Mouse (Mus musculus): ENCODE data around the gene Serpina16. TPM values are rescaled to one million over a fixed set of nuclear protein-coding genes. Genes with fewer than 3 reads are reported as not detected.

The Serpina16 gene
- polyA plus RNA-seq (2014; fragmentation: Nextera tagmentation; extraction: Ambion mirVana): not detected in 2 replicates

GRCm38 (mm10) chr12:103676039-103676438 is at the start of gene Serpina16:
Gene Serpina16, minus strand, starts transcription at chr12:103676139.
- ATAC-seq (ENCODE audit: low FRiP score) (no peak), DNase-seq (ENCODE audit: low spot score) (no peak)
- no peaks in the 10 kb centered on the region for H3K4me1 ChIP-seq (replicated peaks; ENCODE audit: control insufficient read depth, insufficient read depth, low read length)
- no peak within 1 kb of the TSS for H3K27ac ChIP-seq
- no peak within 1 kb of the TSS for H3K4me2 ChIP-seq (replicated peaks)
- no peak within 1 kb of the TSS for H3K9ac ChIP-seq
- H3K36me3 ChIP-seq (replicated peaks; ENCODE audit: control insufficient read depth, insufficient read depth): no peaks in the 10 kb centered on the region
- no peak within 1 kb of the TSS for H3K4me3 ChIP-seq (replicated peaks; ENCODE audit: low read length)
- WGBS: 96% methylated on average over 1 of the region's 1 CpGs
- H3K27me3 ChIP-seq (ENCODE audit: control insufficient read depth, insufficient read depth, low read length): no peaks in the 10 kb centered on the region
- no peaks in the 10 kb centered on the region for H3K9me3 ChIP-seq (ENCODE audit: control insufficient read depth, low read length)

GRCm38 (mm10) chr12:103711537-103711936 is 35.6 kb upstream of the Serpina16 start:
- Histone ChIP-seq H3K9ac (no peak overlapping the region), H3K27me3 (ENCODE audit: control insufficient read depth, insufficient read depth, low read length) (no peaks in the 10 kb centered on the region), H3K9me3 (ENCODE audit: control insufficient read depth, low read length) (no peaks in the 10 kb centered on the region), H3K36me3 (replicated peaks; ENCODE audit: control insufficient read depth, insufficient read depth) (no peaks in the 10 kb centered on the region), H3K4me1 (replicated peaks; ENCODE audit: control insufficient read depth, insufficient read depth, low read length) (no peaks in the 10 kb centered on the region), H3K4me2 (replicated peaks) (no peak overlapping the region), H3K4me3 (replicated peaks; ENCODE audit: low read length) (no peak overlapping the region), H3K27ac (no peak overlapping the region)
- ATAC-seq (ENCODE audit: low FRiP score) (no peak), DNase-seq (ENCODE audit: low spot score) (no peak)
- 84% methylated on average over 3 of the region's 3 CpGs for WGBS

- WGBS: 79% methylated on average over 1 of the region's 1 CpGs
- DNase-seq (ENCODE audit: low spot score): no peak
- Histone ChIP-seq H3K9ac (no peak overlapping the region), H3K4me1 (replicated peaks; ENCODE audit: control insufficient read depth, insufficient read depth, low read length) (no peaks in the 10 kb centered on the region), H3K36me3 (replicated peaks; ENCODE audit: control insufficient read depth, insufficient read depth) (no peaks in the 10 kb centered on the region), H3K27ac (no peak overlapping the region), H3K27me3 (ENCODE audit: control insufficient read depth, insufficient read depth, low read length) (no peaks in the 10 kb centered on the region), H3K4me2 (replicated peaks) (no peak overlapping the region), H3K9me3 (ENCODE audit: control insufficient read depth, low read length) (no peaks in the 10 kb centered on the region), H3K4me3 (replicated peaks; ENCODE audit: low read length) (no peak overlapping the region)
- ATAC-seq (ENCODE audit: low FRiP score): no peak
Observed at GRCm38 (mm10) chr12:103710405-103710804, 34.5 kb upstream of the Serpina16 start.

- Histone ChIP-seq H3K4me1 (replicated peaks; ENCODE audit: control insufficient read depth, insufficient read depth, low read length) (no peaks in the 10 kb centered on the region), H3K27ac (no peak overlapping the region), H3K9ac (no peak overlapping the region), H3K36me3 (replicated peaks; ENCODE audit: control insufficient read depth, insufficient read depth) (no peaks in the 10 kb centered on the region), H3K9me3 (ENCODE audit: control insufficient read depth, low read length) (no peaks in the 10 kb centered on the region), H3K4me2 (replicated peaks) (no peak overlapping the region), H3K4me3 (replicated peaks; ENCODE audit: low read length) (no peak overlapping the region), H3K27me3 (ENCODE audit: control insufficient read depth, insufficient read depth, low read length) (no peaks in the 10 kb centered on the region)
- WGBS: 83% methylated on average over 4 of the region's 4 CpGs
- ATAC-seq (ENCODE audit: low FRiP score): no peak
- DNase-seq (ENCODE audit: low spot score): no peak
Observed at GRCm38 (mm10) chr12:103706113-103706512, 30.2 kb upstream of the Serpina16 start.

GRCm38 (mm10) chr12:103705547-103705946 is 29.6 kb upstream of the Serpina16 start:
- no peaks in the 10 kb centered on the region for H3K4me1 ChIP-seq (replicated peaks; ENCODE audit: control insufficient read depth, insufficient read depth, low read length)
- ATAC-seq (ENCODE audit: low FRiP score): no peak
- no peak for DNase-seq (ENCODE audit: low spot score)
- no peak overlapping the region for H3K4me2 ChIP-seq (replicated peaks)
- H3K27ac ChIP-seq: no peak overlapping the region
- no peaks in the 10 kb centered on the region for H3K27me3 ChIP-seq (ENCODE audit: control insufficient read depth, insufficient read depth, low read length)
- H3K36me3 ChIP-seq (replicated peaks; ENCODE audit: control insufficient read depth, insufficient read depth): no peaks in the 10 kb centered on the region
- H3K9me3 ChIP-seq (ENCODE audit: control insufficient read depth, low read length): no peaks in the 10 kb centered on the region
- H3K9ac ChIP-seq: no peak overlapping the region
- WGBS: 76% methylated on average over 2 of the region's 2 CpGs
- no peak overlapping the region for H3K4me3 ChIP-seq (replicated peaks; ENCODE audit: low read length)

- Histone ChIP-seq H3K9me3 (ENCODE audit: control insufficient read depth, low read length) (no peaks in the 10 kb centered on the region), H3K4me2 (replicated peaks) (no peak overlapping the region), H3K27me3 (ENCODE audit: control insufficient read depth, insufficient read depth, low read length) (no peaks in the 10 kb centered on the region), H3K27ac (no peak overlapping the region), H3K4me3 (replicated peaks; ENCODE audit: low read length) (no peak overlapping the region), H3K4me1 (replicated peaks; ENCODE audit: control insufficient read depth, insufficient read depth, low read length) (no peaks in the 10 kb centered on the region), H3K36me3 (replicated peaks; ENCODE audit: control insufficient read depth, insufficient read depth) (no peaks in the 10 kb centered on the region), H3K9ac (no peak overlapping the region)
- DNase-seq (ENCODE audit: low spot score) (no peak), ATAC-seq (ENCODE audit: low FRiP score) (no peak)
- 85% methylated on average over 4 of the region's 4 CpGs for WGBS
Observed at GRCm38 (mm10) chr12:103700144-103700750, 24.3 kb upstream of the Serpina16 start.

GRCm38 (mm10) chr12:103695429-103695828 is 19.5 kb upstream of the Serpina16 start, which contains the start of gene Serpina1f:
Gene Serpina1f, minus strand, starts transcription at chr12:103695529.
- no peak for ATAC-seq (ENCODE audit: low FRiP score)
- 88% methylated on average over 8 of the region's 8 CpGs for WGBS
- no peak within 1 kb of the TSS for H3K4me3 ChIP-seq (replicated peaks; ENCODE audit: low read length)

GRCm38 (mm10) chr12:103688221-103688814 is 12.4 kb upstream of the Serpina16 start:
- DNase-seq (ENCODE audit: low spot score): no peak
- WGBS: 69% methylated on average over 3 of the region's 3 CpGs
- H3K27ac ChIP-seq: no peak overlapping the region

More at GRCm38 (mm10) chr12:103695429-103695828, 19.5 kb upstream of the Serpina16 start, which contains the start of gene Serpina1f:
- Histone ChIP-seq H3K27me3 (ENCODE audit: control insufficient read depth, insufficient read depth, low read length) (no peaks in the 10 kb centered on the region), H3K9ac (no peak within 1 kb of the TSS), H3K4me2 (replicated peaks) (no peak within 1 kb of the TSS), H3K36me3 (replicated peaks; ENCODE audit: control insufficient read depth, insufficient read depth) (no peaks in the 10 kb centered on the region), H3K4me1 (replicated peaks; ENCODE audit: control insufficient read depth, insufficient read depth, low read length) (no peaks in the 10 kb centered on the region), H3K27ac (no peak within 1 kb of the TSS), H3K9me3 (ENCODE audit: control insufficient read depth, low read length) (no peaks in the 10 kb centered on the region)
- no peak for DNase-seq (ENCODE audit: low spot score)

GRCm38 (mm10) chr12:103687021-103687420 is 11.1 kb upstream of the Serpina16 start:
- WGBS: 55% methylated on average over 7 of the region's 7 CpGs
- H3K9me3 ChIP-seq (ENCODE audit: control insufficient read depth, low read length): no peaks in the 10 kb centered on the region
- H3K36me3 ChIP-seq (replicated peaks; ENCODE audit: control insufficient read depth, insufficient read depth): no peaks in the 10 kb centered on the region
- no peak for DNase-seq (ENCODE audit: low spot score)
- no peaks in the 10 kb centered on the region for H3K27me3 ChIP-seq (ENCODE audit: control insufficient read depth, insufficient read depth, low read length)
- ATAC-seq (ENCODE audit: low FRiP score): no peak
- no peaks in the 10 kb centered on the region for H3K4me1 ChIP-seq (replicated peaks; ENCODE audit: control insufficient read depth, insufficient read depth, low read length)
- H3K4me3 ChIP-seq (replicated peaks; ENCODE audit: low read length): no peak overlapping the region
- no peak overlapping the region for H3K9ac ChIP-seq
- no peak overlapping the region for H3K4me2 ChIP-seq (replicated peaks)
- H3K27ac ChIP-seq: no peak overlapping the region

More at GRCm38 (mm10) chr12:103688221-103688814, 12.4 kb upstream of the Serpina16 start:
- H3K4me3 ChIP-seq (replicated peaks; ENCODE audit: low read length): no peak overlapping the region
- H3K36me3 ChIP-seq (replicated peaks; ENCODE audit: control insufficient read depth, insufficient read depth): no peaks in the 10 kb centered on the region
- no peak overlapping the region for H3K4me2 ChIP-seq (replicated peaks)
- no peak for ATAC-seq (ENCODE audit: low FRiP score)
- H3K27me3 ChIP-seq (ENCODE audit: control insufficient read depth, insufficient read depth, low read length): no peaks in the 10 kb centered on the region
- no peaks in the 10 kb centered on the region for H3K4me1 ChIP-seq (replicated peaks; ENCODE audit: control insufficient read depth, insufficient read depth, low read length)
- no peak overlapping the region for H3K9ac ChIP-seq
- H3K9me3 ChIP-seq (ENCODE audit: control insufficient read depth, low read length): no peaks in the 10 kb centered on the region

All from hindbrain, embryonic 14.5 days (tissue).